Mouse (Mus musculus): ENCODE results near the gene Lsm10.
"Not testable (repeated sequence)": the region's sequence is repeated elsewhere in the genome, so short reads cannot be mapped to it uniquely, and the experiment has no call there.

The Lsm10 gene

DNA sequence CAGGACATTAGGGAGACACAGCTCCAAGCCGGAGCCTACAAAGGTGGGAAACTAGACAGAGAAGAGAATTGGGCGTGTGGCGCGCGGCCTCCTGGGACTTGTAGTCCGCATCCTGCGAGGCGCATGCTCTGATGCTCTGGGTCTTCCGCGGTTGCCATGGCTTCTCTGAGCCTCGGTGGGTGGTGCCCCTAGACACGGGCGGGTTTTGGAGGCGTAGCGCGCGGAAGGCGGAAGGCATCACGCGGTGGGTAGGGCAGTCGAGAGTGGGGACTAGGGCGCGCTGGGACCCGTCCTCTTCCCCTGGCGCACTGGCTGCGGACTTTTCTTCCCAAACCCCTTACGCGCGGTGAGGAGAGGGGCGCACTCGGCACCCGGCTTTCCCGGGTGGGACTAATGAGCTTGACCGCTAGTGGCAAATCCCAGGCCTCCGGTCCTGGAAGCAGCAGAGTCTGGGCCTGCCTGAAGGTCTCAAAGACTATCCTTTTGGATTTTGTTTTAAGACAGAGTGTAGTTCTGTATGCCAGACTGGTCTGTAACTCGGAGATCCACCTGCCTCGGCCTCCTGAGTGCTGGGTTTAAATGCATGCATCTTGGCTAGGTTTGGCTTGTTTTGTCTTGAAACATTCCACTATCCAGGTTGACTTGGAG lies at the start of gene Lsm10:
TSS of gene Lsm10 (plus strand) at position 160 of the 648 bp plus-strand sequence.
- DNase-seq: peak; percentile 98

DNA sequence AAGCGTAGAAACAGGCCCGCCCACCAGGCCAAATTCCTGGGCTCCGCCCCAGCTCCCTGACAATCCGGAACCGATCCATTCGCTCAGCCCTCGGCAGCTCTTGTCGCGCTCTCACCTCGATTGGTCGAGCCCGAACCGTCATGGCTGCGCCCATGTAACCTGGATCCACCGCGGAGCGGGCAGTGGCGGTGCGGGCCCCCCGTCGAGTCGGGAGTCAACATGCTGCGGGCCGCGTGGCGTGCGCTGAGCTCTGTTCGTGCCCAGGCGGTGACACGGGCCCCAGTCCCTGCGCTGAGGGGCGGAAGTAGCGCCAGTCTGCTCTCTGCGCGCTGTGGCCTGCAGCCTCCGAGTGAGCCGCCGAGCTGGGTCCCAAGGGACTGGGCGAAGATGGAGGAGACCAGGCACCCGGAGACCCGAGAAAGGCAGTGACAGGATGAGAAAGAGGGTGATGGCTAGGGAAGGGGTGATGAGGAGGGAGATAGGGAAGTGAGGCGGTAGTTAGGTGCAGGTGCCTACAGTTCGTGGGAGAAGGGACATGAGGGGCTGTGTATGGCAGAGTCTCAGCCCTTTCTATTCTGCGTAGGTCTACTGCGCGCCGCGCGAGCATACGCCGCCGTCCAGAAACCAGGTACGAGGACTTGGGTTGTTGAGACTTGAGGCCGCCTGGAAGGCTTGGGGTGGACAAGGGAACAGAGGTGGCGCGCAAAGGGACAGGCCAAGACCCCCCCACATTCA lies 49.4 kb upstream of the Lsm10 start, which contains the start of gene Mrps15:
TSS of gene Mrps15 (plus strand) at position 75 of the 735 bp plus-strand sequence.
- peak; percentile 96 for DNase-seq

DNA sequence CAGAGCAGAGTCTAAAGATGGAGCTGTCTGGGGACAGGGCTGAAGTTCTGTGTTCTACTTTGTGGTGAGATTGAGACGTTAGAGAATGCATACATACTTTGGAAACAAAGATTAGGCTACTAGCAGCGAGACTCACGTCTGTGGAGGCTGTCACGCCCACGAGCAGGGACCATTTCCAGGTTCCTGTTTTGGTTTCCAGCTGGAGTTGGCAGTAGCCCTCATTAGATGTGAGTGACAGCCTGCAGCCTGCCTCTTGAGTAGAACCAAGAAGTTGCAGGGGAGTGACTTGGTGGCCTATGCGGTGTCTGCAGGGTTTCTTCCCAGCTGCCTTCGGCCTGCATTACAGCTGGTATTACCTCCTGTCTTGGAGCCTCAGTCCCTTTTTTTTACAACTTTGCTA lies 44.8 kb upstream of the Lsm10 start:
- no peak for DNase-seq

DNA sequence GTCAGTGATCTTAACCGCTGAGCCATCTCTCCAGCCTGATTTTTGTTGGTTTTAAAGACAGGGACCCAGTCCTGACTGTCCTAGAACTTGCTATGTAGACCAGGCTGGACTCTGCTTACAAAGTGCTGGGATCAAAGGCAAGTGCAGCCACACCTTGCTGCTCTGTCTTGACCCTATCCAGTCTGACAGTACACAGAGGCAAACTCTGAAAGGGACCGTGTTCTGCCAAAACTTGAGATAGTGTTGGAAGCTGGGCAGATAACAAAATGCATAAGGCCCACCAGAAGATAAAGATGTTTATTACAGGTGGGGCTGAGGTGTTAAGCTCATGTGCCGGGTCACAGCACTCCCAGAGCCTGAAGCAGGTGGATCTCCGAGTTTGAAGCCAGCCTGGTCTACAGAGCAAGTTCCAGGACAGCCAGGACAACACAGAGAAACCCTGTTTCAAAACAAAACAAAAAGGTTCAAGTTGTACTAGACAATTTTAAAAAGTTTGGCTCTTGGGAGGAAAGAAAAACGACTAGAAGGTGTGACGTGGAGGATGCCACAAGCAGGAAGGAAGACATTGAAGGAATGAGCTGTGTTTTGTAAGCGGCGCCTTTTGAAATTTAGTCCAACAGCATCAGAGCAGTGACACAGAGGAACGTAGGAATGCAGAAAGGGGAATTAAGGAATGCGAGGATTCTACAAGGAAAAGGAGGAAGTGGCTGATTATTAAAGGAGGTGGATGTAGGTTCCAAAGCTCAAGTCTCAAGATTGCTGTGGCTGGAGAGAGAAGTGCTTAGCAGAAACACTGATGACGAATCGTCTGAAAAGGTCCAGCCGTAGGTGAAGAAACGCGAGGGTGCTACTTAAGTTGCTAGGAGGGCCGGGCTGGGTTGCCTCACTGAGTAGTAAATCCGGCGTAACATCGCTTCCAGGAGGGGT lies 39.0 kb upstream of the Lsm10 start:
- no peak for DNase-seq

DNA sequence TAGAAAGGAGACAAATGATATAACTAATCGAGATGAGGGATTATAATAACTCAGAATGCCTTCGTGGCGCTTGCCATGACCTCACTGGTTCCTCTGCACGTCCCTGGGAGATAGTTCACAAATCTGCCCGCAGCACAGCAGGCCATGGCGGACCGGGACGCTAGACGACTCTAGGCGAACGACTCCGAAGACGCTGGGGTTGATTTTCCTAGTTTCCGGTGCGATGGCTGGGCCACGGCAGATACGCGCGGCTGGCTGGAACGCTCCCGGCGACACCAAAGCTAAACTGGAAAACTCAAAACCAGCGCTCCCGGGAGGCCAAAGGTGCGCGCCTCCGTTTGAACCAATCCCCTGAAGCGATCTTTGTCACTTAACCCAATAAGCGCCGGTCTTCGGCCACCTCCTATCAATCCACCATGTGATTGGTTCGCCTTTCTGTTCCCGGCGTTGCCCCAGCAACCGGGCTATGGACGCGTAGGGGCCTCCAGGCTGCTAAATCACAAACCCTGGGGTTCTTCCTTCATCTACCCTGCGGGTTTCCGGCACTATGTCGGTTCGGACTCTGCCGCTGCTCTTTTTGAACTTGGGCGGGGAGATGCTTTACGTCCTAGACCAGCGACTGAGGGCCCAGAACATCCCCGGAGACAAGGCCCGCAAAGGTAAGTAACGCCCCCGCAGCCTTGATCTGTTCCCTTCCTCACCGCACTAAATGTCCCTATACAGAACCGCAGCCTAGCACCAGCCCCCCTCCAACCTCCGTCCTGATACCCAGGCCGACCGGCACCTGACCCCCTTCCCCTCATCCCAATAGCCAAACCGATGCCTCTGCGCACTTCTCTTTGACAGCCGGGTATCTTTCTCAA lies 38.1 kb upstream of the Lsm10 start, which contains the start of gene Oscp1:
TSS of gene Oscp1 (plus strand) at position 432 of the 863 bp plus-strand sequence.
- DNase-seq: peak; percentile 96

DNA sequence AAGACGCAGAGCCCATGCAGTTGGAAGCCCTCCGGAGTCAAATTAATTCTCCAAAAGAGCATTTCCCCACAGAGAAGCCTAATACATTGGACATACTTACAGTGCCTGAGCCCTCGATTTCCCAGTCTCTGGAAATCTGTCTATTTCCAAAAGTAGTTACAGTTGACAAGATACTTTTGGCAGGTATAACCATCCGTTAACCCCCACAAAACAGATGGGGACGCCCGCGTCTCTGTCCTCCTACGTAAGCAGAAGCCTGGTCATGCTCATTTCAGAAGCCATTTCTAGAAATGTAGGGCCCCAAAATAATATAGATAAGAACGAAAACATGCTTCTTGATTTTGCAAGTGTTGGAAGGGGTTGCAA lies 37.4 kb upstream of the Lsm10 start:
- no peak for DNase-seq

DNA sequence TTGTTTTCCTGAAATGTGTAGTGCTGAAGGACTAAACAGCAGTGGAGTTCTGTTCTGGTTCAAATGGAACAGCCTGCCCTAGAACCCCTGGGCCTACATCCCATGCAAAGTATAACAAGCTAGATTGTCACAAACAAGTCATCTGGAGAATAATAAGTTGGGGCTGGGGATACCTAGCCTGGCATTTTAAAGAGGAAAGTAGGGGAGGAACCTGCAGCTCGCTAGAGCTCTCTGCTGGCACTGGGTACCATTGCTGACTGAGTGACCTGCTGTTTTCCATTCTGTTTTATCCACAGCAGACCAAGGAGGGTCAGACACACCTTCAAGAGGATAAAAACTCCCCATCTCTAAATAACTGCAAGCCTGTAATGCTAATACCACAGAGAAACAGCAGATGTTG lies 33.6 kb upstream of the Lsm10 start:
- DNase-seq: no peak

DNA sequence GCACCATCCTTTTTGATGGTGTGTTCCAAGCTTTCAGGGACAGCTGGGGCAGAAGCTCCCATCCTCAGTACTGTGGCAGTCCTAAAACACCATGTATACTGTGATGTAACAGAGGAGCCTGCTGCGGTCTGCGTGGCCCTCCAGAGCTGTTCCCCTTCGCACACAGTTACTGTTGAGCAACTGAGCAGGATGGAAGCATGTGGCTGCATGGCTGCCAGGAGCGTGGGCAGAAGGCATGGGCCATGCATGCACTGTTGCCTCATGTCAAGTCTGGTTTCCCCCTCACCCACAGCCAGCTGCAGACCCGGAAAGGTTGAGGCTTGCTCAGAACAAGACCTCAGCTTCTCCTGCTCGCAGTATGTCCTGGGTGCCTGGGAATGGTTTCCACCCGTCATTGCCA lies 31.2 kb upstream of the Lsm10 start:
- DNase-seq: no peak

DNA sequence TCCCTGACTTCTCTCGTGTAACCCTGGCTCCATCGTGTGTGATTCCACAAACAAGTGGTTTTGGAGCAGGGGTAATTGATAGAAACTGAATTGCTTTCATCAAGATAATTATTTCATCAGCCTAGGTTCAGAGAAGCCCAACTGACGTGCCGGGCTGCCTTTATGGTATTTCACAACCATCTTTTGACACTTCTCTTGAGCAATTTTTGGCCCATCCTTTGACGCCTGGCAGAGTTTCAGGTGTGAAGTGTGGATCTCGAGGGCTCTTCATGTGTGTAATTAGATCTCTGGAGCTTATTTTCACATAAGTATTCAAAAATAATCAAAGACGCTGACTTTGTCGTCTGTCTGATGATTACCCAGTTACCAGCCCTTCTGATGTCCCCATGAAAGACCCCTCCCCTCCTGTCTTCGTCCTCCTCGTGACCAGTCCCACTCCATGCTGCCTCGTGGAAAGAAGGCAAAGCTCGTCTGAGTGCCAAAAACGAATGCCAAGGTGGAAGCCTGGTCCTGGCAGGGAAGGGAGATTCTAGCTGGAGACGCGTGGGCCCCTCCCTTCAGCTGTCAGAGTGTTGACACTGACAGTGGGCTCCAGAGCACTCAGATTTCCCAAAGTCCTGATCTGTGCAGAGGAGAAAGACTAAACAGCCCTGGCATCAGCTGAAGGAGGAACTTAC lies 28.9 kb upstream of the Lsm10 start:
- no peak for DNase-seq

DNA sequence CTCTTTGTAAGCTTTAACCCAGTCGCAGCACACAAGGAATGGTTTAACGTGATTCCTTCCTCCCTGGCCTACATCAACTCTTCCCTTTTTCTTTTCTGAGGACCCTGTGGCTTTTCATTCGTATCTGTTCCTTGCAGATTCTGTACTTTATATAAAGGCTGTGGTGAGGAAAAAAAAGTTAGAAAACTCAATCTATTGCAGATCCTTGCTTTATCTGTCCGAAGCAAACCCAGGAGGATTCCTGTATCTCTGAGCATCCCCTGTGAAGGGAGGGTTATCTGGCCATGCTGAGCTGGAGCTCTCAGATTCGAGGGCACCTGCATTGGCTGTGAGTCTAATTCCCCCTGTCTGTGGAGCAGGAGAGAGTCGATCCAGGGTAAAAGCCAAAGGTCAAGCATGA lies 27.6 kb upstream of the Lsm10 start:
- DNase-seq: no peak

DNA sequence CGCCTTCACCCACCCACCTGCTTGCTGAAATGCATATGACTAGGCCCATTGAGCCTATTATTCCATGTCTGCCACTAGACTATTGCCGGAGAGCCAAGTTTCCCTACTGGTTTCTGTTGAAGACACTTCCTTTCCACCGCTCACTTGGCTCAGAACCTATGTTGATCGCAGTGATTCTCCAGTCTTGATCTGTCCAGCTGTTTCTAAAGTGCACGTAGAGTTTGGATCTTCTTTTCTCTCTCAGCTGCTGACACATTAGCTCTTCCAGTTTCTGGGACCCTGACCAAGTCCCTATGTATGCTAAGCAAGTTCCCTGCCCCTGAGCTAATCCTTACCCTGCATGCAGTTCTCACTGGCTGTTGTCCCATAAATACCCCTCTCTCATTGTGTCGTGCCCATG lies 18.6 kb upstream of the Lsm10 start:
- no peak for DNase-seq

DNA sequence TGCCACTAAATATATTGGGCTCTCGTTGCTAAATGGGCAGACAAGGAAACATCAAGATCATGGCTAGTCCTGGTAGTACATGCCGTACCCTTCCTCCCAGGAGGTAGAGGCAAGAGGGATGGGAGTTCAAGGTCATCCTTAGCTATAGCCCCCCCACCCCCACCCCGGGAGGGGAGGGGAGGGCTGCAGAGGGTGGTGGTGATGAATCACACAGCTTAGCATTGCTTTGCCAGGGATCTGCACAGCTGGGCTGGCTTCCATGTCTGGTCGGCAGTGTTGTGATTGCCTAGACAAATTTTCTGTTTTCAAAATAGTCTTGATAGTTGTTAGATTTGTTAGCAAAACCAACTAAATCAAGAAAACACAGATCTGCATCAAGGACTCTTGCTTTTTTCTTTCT lies 17.2 kb upstream of the Lsm10 start:
- DNase-seq: no peak

DNA sequence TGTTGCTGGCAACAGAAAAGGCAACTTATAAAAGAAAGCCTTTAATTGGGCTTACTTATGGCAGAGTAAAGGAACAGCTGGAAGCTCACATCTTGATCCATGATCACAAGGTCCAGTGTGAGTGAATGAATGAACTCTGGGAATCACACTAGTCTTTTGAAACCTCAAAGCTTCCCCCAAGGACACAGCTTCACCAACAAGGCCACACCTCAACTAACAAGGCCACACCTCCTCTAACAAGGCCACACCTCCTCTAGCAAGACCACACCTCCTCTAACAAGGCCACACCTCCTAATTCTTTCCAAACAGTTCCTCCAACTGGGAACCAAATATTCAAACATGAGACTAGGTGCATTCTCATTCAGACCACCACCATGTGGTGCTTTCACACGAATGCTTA lies 14.8 kb upstream of the Lsm10 start:
- DNase-seq: no peak

DNA sequence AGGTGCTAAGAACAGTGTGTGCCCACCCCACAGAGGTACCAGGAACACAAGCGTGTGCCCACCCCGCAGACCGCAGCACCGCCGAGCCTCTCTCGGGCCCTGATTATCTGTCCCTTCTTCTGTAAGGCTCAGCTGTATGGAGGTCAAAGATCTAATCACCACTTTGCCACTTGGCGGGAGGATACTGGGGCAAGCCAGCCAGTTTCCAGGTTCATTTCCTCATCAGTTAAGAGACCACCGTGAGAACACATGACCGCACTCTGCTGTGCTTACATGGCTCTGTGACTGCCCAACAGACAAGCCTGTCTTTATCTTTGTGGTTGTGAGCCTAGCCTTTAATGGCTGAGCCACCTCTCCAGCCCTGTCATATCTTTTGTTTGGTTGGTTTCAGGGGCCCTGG lies 13.4 kb upstream of the Lsm10 start:
- DNase-seq: no peak

DNA sequence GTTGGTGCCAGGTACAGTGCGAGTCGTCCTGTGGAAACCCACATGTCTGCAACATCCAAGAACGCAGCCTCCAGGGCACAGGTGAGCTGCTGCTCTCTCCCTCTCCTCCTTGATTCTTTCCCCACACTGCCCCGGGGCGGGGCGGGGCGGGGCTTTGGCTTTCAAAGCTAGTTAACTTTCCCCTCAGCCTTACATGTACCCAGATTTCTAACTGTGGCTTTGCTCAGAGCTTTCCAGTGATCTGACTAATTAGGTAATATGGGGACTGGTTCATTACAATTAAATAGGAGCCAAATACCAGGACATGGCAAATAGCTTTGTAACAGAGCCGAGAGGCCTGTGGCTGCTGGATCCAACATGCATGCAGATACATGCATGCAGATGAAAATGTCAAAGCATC lies 12.0 kb upstream of the Lsm10 start:
- no peak for DNase-seq

DNA sequence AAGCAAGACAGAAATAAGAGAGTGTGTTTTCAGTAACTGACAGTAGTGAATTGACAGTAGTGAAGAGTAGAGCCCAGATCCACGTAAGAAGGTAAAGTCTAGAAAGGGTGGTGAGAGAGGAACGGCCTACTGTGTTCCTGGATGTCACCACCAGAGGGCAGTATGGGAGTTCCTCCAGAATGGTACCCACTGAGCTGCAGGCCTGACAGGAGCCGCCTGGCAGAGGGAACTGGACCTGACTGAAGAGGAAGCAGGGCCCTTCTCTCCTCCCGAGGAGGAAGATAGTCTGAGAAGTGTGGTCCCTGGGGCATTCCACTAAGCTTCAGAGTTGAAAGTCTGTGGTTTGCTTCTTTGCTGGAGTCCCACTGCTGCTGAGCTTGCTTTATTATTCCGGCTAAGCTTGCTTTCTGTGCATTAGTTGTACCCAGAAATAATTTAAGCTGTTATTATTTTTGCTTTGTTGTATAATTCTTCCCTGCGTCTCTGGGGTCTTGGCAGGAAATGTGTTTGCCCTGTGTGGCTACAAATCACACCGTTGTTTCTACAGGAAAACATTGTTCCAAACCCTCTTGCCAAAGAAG lies 10.3 kb upstream of the Lsm10 start:
- peak; percentile 88 for DNase-seq

DNA sequence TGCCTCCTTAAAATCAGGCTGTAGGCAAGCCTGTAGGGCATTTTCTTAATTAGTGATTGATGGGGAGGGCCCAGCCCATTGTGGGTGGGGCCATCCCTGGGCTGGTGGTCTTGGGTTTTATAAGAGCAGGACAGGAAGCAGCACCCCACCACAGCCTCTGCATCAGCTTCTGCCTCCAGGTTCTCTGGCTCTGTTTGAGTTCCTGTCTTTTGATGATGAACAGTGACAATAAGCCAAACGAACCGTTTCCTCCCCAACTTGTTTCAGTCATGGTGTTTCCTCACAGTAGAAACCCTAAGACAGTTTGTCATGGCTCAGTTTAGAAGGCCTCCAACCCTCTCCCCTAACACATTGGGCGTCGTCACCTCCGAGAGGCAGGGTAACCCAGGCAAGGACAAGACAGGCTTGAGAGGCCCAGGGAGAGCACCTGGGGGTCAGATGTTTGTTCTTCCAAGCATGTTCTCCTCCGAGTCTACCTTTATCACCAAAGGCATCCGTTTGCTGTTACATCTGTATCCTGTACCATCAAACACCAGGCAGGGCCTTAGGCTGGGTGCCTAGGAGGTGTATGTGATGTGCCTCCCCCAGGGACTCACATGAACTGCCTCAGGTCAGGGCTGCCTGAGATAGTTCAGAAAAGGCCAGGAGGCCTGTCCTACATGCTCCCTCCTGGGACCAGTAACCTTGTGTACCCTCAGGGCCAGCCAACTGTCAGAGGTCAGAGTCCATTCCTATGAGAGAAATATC lies 6.1 kb upstream of the Lsm10 start:
- DNase-seq: no peak

DNA sequence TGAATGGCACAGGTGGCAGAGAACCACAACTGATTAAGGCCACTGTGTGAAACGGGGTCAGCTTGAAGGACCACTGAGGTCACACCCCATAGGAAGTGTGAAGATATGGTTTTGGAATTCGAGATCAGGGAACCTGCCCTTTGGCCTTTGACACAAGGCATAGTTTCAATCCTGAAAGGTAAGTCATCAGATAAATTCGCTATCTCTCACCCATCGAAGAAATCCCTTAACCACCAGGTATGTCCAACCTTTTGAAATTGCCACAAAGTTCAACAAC lies 5.6 kb upstream of the Lsm10 start:
- no peak for DNase-seq

DNA sequence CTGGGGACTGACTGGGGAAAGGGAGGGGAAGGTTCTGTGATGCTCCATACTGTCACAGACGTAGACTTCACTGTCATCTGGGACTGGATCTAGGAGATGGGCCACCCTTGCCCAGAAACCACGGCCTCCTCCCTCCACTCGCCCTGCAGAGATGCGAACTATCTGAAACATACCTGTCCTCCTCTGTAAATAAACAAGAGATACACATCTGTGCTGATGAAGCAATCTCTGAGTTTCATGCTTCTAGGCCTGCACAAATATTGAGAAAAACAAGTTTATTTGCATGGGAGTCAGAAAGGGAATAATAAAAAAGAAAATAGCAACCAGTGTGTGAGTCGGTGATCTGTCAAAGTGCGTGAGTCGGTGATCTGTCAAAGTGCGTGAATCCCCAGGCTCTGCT lies 4.5 kb upstream of the Lsm10 start:
- DNase-seq: no peak

DNA sequence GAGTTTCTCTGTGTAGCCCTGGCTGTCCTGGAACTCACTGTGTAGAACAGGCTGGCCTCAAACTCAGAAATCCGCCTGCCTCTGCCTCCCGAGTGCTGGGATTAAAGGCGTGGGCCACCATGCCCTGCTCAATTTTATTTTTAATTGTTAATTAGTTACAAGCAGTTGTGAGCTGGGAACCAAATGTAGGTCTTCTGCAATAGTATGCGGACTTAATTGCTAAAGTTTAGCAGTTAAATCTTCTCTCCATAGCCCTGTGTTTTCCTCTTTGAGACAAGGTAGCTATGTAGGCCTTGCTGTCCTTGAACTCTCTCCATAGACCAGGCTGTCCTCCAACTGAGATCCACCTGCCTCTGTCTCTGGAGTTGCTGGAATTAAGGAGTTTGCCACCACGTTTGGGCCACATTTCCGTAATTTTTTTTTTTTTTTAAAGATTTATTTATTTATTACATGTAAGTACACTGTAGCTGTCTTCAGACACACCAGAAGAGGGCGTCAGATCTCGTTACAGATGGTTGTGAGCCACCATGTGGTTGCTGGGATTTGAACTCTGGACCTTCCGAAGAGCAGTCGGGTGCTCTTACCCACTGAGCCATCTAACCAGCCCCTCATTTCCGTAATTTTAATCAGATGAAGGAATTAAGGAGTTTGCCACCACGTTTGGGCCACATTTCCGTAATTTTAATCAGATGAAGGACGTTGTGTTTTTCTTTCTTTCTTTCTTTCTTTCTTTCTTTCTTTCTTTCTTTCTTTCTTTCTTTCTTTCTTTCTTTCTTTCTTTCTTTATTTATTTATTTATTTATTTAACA lies 597 bp upstream of the Lsm10 start:
- DNase-seq: not testable (repeated sequence)
